Mouse (Mus musculus) forelimb bud, embryonic 11.5 days (tissue): Measurements from ENCODE around the gene Rdh11.

Experiments
- DNase-seq: peaks from one replicate; pipeline ENCODE4 v3.0.0-alpha.2; 2012; ENCODE audit warnings: low read depth, low spot score

The Rdh11 gene

GRCm38 (mm10) chr12:79139417-79139816 lies 52.7 kb downstream of the Rdh11 start:
- DNase-seq, result no peak

DNA sequence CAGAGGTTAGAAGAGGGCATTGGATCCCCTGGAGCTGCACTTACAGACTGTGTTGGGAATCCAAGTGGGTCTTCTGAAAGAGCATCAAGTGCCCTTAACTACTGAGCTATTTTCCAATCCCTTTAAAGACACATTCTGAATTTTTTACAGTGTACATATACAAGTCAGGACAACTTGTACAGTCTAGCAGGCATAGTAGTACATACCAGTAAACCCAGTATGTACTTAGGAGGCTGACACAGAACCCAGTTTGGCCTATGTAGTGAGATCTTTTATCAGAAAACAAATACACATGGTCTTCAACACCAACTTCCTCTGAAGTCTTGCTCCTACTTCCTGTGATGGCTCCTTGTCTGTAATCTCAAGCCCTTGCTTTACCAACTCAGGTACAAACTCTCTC lies 53.1 kb downstream of the Rdh11 start:
- no peak for DNase-seq

- no peak for DNase-seq
Observed at GRCm38 (mm10) chr12:79136949-79137348, 55.1 kb downstream of the Rdh11 start.

- DNase-seq, result no peak
Observed at GRCm38 (mm10) chr12:79135105-79135504, 57.0 kb downstream of the Rdh11 start.

DNA sequence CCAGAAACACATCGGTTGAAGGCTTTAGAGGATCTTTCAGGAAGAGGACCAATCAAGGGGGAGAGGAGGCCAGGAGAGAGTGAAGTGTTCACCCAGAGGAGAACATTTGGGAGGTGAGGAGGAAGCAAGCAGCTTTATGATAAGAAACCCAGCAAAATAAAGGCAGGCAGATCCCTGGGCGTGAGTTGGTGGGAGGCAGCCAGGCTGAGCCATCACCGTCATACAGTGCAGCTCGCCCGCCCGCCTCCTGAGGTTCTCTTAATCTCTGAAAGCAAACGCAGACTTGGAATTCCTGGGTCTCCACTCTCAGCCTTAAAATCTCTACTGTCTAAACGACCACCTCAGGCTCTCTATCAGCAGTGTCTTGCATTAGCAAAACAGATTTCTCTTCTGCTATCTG lies 57.4 kb downstream of the Rdh11 start:
- DNase-seq, result no peak

DNA sequence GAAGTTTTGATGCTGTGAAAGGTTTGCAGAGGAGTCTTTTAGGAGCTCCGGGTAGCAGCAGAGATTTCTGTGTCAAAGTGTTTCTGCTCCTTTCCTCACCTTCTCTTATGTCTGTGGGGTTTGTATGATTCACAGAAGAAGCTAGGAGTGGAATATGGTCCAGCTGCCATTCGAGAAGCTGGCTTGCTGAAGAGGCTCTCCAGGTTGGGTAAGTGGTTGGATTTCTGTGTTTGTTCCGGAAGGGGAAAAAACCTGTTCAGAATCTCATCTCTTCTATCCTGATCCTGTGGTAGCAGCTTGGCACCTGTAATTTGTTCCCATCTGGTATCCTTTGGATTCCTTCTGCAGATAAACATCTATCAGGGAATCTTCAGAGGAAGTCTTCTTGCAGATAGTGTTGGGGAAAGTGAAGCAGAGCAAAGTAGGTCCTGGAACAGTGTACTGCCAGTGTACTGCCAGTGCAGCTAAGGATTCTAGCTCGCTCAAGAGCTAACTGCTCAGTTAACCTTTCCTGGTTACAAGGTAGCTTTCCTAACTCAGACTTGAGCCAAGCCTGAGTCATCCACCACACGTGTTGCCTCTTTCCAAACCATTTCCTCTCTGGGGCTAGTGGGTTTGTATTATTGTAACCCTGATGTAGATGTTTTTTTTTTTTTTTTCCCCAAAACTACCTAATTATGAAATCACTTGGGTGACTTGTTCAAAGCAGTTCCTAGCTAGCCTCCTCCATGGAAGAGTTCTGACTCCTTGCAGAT lies 60.2 kb downstream of the Rdh11 start:
- no peak for DNase-seq

GRCm38 (mm10) chr12:79131178-79131675 lies 60.9 kb downstream of the Rdh11 start:
- DNase-seq, result no peak

- peak; percentile 68 for DNase-seq
Observed at GRCm38 (mm10) chr12:79130299-79131177, 61.6 kb downstream of the Rdh11 start, which contains the start of gene Arg2. TSS of gene Arg2 (plus strand) at chr12:79130777.
